Mouse (Mus musculus) megakaryocyte, embryonic 14.5 days (primary cell): ENCODE data around the gene Aebp2.

Experiments used
- FLI1 ChIP-seq: IDR thresholded peaks from 2 replicates; pipeline ENCODE4 v1.6.1; 2012; ENCODE audit warnings: low read length, inconsistent platforms, mixed read lengths
- GATA1 ChIP-seq: IDR thresholded peaks from 3 replicates; pipeline ENCODE4 v1.6.1; 2012; ENCODE audit warnings: mixed read lengths, low read length, inconsistent platforms, borderline replicate concordance

DNA sequence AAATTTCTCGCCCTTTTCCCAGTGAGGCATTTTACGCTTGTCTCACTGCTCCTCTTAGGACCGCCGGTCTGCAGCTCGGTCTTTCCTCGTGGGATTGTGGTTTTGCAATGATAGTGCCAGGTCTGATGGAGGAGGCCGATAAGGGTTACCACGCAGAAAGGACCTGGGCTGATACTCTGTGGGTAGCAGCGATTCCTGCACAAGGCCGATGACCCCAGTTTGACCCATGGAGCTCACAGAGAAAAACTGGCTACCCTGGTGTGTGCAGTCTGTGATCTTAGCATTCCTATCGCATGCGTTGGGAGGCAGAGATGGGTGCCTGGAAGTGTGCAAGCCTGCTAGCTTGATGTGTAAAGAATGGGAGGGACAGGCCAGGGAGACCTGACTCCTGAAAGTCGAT is 60.4 kb downstream of the Aebp2 start:
- TF ChIP-seq GATA1 (no peak), FLI1 (no peak)
